Mouse (Mus musculus) heart, postnatal 36 days (tissue): ENCODE data around the gene 4921504E06Rik. TPM values are rescaled to one million over a fixed set of nuclear protein-coding genes. Genes with fewer than 3 reads are reported as not detected.
A peak's percentile ranks its signal among the peaks of the same experiment; 100 is the strongest.

ENCODE experiments used
- DNase-seq, 2 experiments: peaks; one replicate each; pipeline ENCODE4 v3.0.0; 2021 to 2022
- intact Hi-C: fragments of 180-260 bp; cut with DNase I; formaldehyde crosslinking; loops from one replicate; pipeline ENCODE4 v1.15.1; 2025
- total RNA-seq, 2 experiments: library from RNA; stranded (reverse); gene quantifications; 2 replicates each; pipeline ENCODE4 v1.2.3; 2021

Gene 4921504E06Rik
- total RNA-seq, 2 experiments from 2014 or later, result not detected

DNA sequence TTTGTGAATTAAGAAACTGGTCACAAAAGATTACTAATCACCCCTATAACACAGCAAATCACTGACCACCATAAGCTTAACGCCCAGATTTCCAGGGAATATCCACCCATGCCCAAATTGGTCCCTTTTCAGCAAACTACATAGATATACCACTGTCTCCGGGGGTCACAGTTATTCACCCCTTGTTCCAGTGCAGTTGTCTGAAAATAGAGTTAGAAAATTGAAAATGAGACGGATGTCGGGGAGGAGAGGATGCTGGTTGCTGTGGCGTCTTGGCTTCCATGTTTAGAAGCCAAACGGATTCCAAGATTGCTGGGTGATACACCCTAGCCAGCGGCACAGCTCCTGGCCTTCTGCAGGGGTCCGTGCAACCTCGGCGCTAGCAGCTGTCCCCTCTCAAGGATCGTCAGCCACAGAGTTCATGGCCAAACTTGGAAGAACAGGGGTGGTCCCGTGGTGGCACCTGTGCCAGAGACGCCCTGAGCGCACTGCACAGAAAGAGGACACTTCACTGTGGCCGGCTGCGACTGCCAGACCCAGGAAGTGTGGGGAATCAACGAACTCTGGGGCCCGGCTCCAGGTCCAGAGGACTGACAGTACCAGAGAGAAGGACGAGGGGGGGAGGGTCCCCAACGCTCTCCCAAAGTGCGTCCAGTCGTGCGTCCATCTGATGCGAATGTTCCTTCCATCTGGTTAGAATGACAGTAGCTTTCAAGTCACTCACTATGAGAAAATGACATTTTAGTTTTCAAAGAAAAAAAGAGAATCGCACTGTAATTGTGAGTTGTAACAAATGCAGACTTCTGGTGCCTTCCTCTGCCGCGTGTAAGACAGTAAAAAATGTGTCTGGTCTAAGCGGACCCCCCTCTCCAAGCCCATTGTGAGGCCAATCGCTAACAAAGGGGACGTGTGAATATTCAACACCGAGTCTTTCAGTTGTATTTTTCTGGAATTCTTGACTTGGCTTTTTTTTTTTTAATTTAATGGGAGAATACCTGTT, 123.7 kb downstream of the 4921504E06Rik start:
- intact Hi-C loops, result no loop called here

DNA sequence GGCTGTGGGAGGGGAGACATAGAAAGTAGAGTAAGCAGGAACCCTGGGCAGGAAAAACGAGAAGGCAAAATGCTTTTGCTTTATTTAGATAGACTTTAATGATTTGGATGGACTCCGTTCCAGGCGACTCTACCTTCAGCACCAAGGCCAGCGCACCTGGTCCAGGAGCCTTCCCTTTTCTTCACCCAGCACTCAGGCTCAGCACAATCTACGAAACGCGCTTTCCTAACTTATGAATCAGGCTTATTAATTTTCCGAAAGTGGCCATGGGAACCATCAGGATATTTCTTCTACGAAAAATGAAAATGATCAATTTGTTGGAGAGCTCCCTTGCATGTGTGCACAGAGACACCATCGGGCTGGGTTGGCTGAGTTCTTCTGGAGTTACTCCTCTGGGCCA, 124.7 kb downstream of the 4921504E06Rik start:
- peak in 1 of 2 experiments; percentile 22 for DNase-seq
- intact Hi-C loops, result no loop called here

More for the DNA sequence above, 123.7 kb downstream of the 4921504E06Rik start:
- DNase-seq, result no peak

- no peak for DNase-seq
- intact Hi-C loops, result no loop called here
Observed at GRCm38 (mm10) chr2:19423086-19423485, 130.6 kb downstream of the 4921504E06Rik start.

GRCm38 (mm10) chr2:19422226-19422625, 131.5 kb downstream of the 4921504E06Rik start:
- DNase-seq, result no peak
- intact Hi-C loops, result no loop called here

- intact Hi-C loops, result loop anchor here (5.0 kb wide), 1 partner anchor 497 kb away; no protein-coding TSS in a partner anchor
- no peak for DNase-seq
Observed at GRCm38 (mm10) chr2:19419686-19420345, 133.9 kb downstream of the 4921504E06Rik start.

- DNase-seq, result no peak
- intact Hi-C loops, result loop anchor here (5.0 kb wide), 1 partner anchor 501 kb away; no protein-coding TSS in a partner anchor
Observed at GRCm38 (mm10) chr2:19416066-19416465, 137.6 kb downstream of the 4921504E06Rik start.

DNA sequence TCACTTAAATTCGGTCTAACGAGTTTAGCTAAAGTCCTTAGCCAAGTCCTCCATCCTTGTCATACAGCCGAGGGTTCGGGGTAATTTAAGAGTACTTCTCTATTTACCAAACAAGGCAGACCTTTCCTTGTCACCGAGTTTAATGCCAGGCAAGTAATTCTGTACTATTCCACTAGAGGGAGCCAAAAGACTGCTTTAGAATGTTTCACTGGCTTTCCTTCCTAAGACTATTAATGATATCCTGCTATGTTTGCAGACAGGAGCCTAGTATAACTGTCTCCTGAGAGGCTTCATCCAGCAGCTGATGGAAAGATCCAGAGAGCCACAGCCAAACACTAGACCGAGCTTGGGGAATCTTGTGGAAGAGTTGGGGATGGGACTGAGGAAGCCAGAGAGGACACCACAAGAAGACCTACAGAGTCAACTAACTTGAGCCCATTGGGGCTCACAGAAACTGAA, 138.6 kb downstream of the 4921504E06Rik start:
- peak; percentile 24 to 45 for DNase-seq
- intact Hi-C loops, result loop anchor here (1.0 to 5.0 kb wide), 3 partner anchors 103 to 502 kb away; no protein-coding TSS in a partner anchor

DNA sequence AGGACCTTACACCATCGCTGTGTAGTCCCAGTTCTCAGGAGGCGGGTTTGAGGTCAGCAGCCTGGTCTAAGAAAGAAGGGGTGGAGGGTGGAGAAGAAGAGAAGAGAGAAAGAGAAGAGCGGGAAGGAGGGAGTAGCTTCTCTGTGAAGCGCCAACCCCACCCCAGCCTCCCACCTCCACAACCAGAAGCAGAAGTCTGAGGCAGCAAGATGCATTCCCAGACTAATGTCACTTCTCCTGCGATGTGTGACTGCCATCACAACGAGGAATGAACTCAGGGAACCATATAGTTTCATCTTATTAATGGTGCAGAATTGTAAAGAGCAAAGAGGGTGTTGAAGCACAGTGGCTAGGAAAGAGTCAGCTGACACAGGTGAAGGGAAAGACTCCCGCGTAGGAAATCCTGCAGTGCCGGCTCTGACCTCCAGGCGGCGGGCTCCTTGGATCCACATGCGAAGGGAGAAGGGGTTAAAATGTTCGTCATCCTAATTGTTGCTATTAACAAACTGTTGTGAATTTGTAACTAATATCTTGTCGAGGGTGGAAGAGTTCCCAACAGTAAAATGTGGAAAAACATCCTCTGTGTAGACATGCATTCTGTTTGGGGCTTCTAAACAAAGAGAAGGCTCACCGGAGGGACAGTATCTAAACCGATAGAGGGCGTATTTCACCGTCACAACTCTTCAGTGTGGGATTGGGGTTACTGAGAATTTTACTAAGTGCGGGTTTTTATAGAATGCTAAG, 139.3 kb downstream of the 4921504E06Rik start:
- peak; percentile 44 to 75 for DNase-seq
- intact Hi-C loops, result loop anchor here (2.0 kb wide), 1 partner anchor 318 kb away; no protein-coding TSS in a partner anchor

Other genes starting within 250 kb of the 4921504E06Rik start
- gene Msrb2, start 182.5 kb downstream of the 4921504E06Rik start, total RNA-seq, result 10 to 100 TPM; 64.8 to 68.8 TPM
- gene Ptf1a, start 108.3 kb downstream of the 4921504E06Rik start, total RNA-seq, result not detected
- 10 to 100 TPM; 18.7 to 29.6 TPM for gene Otud1, start 103.8 kb upstream of the 4921504E06Rik start, total RNA-seq